Mouse (Mus musculus) cerebellum, adult 9-10 months (tissue): ENCODE results near the gene Entpd2.
"Not testable (repeated sequence)": the region's sequence is repeated elsewhere in the genome, so short reads cannot be mapped to it uniquely, and the experiment has no call there.

Experiments used
- DNase-seq: peaks from one replicate; pipeline ENCODE4 v3.0.0; 2022

The Entpd2 gene

GRCm38 (mm10) chr2:25394281-25395221 is 1.1 kb upstream of the Entpd2 start:
- peak; percentile 68 for DNase-seq

GRCm38 (mm10) chr2:25396597-25396983 is 916 bp downstream of the Entpd2 start:
- peak; percentile 83 for DNase-seq

GRCm38 (mm10) chr2:25397010-25397409 is 1.3 kb downstream of the Entpd2 start:
- no peak for DNase-seq

GRCm38 (mm10) chr2:25398065-25398464 is 2.4 kb downstream of the Entpd2 start:
- DNase-seq = no peak

- DNase-seq = no peak
Observed at GRCm38 (mm10) chr2:25399051-25399450, 3.4 kb downstream of the Entpd2 start, which contains the start of gene Npdc1. TSS of gene Npdc1 (plus strand) at chr2:25399351.

- no peak for DNase-seq
Observed at GRCm38 (mm10) chr2:25400291-25400690, 4.6 kb downstream of the Entpd2 start.

GRCm38 (mm10) chr2:25400764-25401163 is 5.1 kb downstream of the Entpd2 start:
- DNase-seq = peak; percentile 75

- peak; percentile 88 for DNase-seq
Observed at GRCm38 (mm10) chr2:25402377-25402971, 6.8 kb downstream of the Entpd2 start.

GRCm38 (mm10) chr2:25402972-25403601 is 7.4 kb downstream of the Entpd2 start:
- DNase-seq = peak; percentile 90

- no peak for DNase-seq
Observed at GRCm38 (mm10) chr2:25403994-25404393, 8.3 kb downstream of the Entpd2 start.

GRCm38 (mm10) chr2:25408908-25409307 is 13.2 kb downstream of the Entpd2 start:
- no peak for DNase-seq

- DNase-seq = not testable (repeated sequence)
Observed at GRCm38 (mm10) chr2:25413436-25413835, 17.8 kb downstream of the Entpd2 start.

- no peak for DNase-seq
Observed at GRCm38 (mm10) chr2:25417426-25417825, 21.8 kb downstream of the Entpd2 start.

GRCm38 (mm10) chr2:25421896-25422295 is 26.2 kb downstream of the Entpd2 start:
- DNase-seq = peak; percentile 67

GRCm38 (mm10) chr2:25422587-25423410 is 27.1 kb downstream of the Entpd2 start, which contains the start of gene Fut7:
TSS of gene Fut7 (plus strand) at chr2:25423267.
- DNase-seq = peak; percentile 55

GRCm38 (mm10) chr2:25423626-25424025 is 28.0 kb downstream of the Entpd2 start:
- DNase-seq = no peak

- peak; percentile 68 for DNase-seq
Observed at GRCm38 (mm10) chr2:25425481-25425880, 29.8 kb downstream of the Entpd2 start.

GRCm38 (mm10) chr2:25426721-25427191 is 31.1 kb downstream of the Entpd2 start:
- peak; percentile 84 for DNase-seq

- DNase-seq = no peak
Observed at GRCm38 (mm10) chr2:25427256-25427655, 31.6 kb downstream of the Entpd2 start.

- DNase-seq = peak; percentile 98
Observed at GRCm38 (mm10) chr2:25428442-25429236, 33.0 kb downstream of the Entpd2 start, which contains the start of gene Abca2. TSS of gene Abca2 (plus strand) at chr2:25428703.

- peak; percentile 85 for DNase-seq
Observed at GRCm38 (mm10) chr2:25429435-25430180, 33.9 kb downstream of the Entpd2 start.
